Mouse (Mus musculus): ENCODE results near the gene Wdr20.

DNA sequence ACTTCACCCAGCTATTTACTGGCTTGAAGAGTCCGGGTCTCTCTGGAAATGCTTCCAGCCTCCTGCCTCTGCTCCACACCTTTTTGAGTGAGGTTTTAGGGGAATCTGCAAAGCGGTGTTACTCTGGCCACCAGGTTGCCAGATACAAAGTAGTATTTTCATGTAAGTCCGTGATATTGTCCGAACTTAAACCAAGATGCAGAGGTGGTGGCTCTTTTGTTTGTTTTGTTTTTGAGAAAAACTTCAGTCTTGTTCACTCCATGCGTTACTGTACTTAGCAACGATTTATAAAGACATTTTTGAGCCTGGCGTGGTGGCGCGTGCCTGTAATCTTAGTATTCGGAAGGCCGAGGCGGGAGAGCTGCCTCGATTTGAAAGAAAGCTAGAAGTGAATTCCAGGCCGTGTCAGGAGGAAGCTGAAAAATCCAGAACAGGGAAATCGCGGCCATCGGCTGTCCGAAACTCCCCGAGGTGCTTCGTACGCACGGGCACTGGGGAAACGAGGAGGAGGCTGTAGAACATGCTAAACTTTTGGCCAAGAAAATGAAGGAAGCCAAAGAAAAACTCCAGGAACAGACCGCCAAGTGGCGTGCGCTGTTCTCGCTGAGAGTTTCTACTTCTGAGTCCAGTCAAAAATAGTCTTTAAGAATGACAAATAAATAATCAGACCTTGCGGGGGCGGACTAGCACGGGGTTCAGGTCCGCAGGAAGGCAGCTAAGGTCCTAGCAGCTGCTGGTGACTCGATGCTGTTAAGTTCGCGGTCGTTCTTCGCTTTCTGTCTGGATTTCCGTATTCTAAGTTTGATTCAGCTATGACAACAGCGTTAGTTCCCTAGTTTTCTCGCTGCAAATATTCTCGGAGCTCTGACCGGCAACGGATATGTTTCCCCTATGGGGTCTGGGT lies 106.7 kb downstream of the Wdr20 start:
- no peak for TF ChIP-seq EP300 (optimal IDR thresholded peaks at IDR 0.05)
- no peak for TF ChIP-seq CTCF (IDR thresholded peaks at IDR 0.05; ENCODE audit: low read depth)
